Mouse (Mus musculus): Measurements from ENCODE around the gene Rcsd1. TPM values are rescaled to one million over a fixed set of nuclear protein-coding genes. Genes with fewer than 3 reads are reported as not detected.

Rcsd1 gene
- polyA plus RNA-seq, 1 experiment from 2014 or later: 14.2 TPM

DNA sequence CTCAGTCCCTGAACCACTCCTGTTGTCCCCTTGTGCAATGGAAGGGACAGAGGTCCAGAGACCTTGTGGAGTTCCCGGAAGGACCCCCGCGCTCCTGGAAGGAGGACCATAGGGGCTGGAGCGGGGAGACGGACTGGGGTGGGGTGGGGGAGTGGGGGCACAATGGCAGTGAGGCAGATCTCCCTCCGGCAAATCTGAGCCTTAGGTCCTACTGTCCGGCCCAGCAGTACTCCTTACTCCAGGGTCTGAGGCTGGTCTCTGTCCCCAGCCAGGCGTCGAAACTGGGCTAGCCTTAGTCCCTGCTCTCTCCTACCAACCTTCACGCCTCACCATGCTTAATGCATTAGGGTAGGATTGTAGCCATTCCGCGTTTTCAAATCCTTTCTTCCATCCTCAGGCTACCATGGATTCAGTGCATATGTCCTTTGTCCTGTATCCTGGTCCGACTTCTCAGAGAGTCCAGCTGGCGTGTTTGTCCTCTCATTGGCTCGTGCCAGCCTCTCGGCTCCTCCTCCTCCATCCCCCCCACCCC, 66.7 kb downstream of the Rcsd1 start:
- H3K9ac ChIP-seq (ENCODE audit: low read depth, low read length): peak overlapping the region; percentile 91
- no peaks in the 10 kb centered on the region for H3K4me1 ChIP-seq (replicated peaks; ENCODE audit: control insufficient read depth, insufficient read depth, low read length)
- H3K27ac ChIP-seq (ENCODE audit: low read depth, low read length): peak overlapping the region; percentile 95
- peak overlapping the region; percentile 76 for H3K4me2 ChIP-seq (replicated peaks; ENCODE audit: low read depth)
- H3K27me3 ChIP-seq (replicated peaks; ENCODE audit: control insufficient read depth, insufficient read depth, low read length): no peaks in the 10 kb centered on the region
- peak overlapping the region; percentile 74 for H3K4me3 ChIP-seq (ENCODE audit: low read depth, low read length)
- H3K9me3 ChIP-seq (ENCODE audit: control insufficient read depth): no peaks in the 10 kb centered on the region
- H3K36me3 ChIP-seq (ENCODE audit: control insufficient read depth, insufficient read depth): no peaks in the 10 kb centered on the region
- no peak for TF ChIP-seq CTCF (IDR thresholded peaks at IDR 0.05; ENCODE audit: low read depth)
- peak; percentile 44 for ATAC-seq
- WGBS: 0% methylated on average over 16 of the region's 16 CpGs

DNA sequence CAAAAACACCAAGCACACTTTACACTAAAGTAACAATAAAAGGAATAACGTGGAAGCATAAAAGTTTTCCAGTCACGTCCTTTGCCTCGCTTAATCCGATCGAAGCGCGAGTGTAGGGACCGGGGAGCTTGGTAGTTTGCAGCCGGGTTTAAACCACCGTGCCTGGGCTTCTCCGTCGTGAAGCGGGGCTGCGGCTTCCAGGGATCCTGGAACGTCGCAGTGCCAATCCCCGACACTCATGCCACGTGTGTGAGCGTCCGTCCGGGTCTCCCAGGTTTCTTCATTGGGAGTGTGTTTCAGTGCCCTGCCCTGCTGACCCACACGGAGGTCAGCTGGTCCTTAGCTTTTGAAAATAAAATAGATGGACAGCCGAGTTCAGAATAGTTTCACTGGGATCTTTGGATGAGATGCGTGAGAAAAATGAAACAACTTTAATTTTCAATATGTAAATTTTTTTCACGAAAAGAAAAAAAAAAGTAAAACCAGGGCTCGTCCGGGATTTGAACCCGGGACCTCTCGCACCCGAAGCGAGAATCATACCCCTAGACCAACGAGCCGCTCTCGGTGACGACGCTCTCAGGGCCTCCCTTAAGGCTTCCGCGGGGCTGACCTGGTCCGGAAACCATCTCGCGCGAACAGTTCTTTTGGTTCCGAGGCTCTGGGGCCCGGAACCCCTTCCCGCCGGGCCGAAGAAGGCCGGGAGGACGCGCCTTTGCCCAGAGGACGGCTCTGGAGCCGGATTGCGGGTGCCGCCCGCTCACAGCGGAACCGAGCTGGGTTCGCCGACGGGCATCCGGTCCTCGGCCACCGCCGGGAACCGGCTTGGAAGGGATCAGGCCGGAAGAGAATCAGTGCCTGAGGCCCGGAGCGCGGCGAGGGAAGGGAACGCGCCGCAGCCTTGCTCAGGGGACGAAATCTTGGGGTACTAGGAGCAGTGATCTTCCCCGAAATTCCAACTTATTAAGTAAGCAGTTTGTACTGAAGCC, 67.5 kb downstream of the Rcsd1 start:
- Histone ChIP-seq H3K27me3 (replicated peaks; ENCODE audit: control insufficient read depth, insufficient read depth, low read length) (no peaks in the 10 kb centered on the region), H3K4me3 (ENCODE audit: low read depth, low read length) (peak overlapping the region; percentile 74), H3K4me1 (replicated peaks; ENCODE audit: control insufficient read depth, insufficient read depth, low read length) (no peaks in the 10 kb centered on the region), H3K9me3 (ENCODE audit: control insufficient read depth) (no peaks in the 10 kb centered on the region), H3K9ac (ENCODE audit: low read depth, low read length) (peak overlapping the region; percentile 91), H3K4me2 (replicated peaks; ENCODE audit: low read depth) (peak overlapping the region; percentile 76), H3K36me3 (ENCODE audit: control insufficient read depth, insufficient read depth) (no peaks in the 10 kb centered on the region), H3K27ac (ENCODE audit: low read depth, low read length) (peak overlapping the region; percentile 95)
- under 1% methylated on average over 75 of the region's 75 CpGs for WGBS
- peak; percentile 90 for ATAC-seq
- TF ChIP-seq CTCF (IDR thresholded peaks at IDR 0.05; ENCODE audit: low read depth): no peak

DNA sequence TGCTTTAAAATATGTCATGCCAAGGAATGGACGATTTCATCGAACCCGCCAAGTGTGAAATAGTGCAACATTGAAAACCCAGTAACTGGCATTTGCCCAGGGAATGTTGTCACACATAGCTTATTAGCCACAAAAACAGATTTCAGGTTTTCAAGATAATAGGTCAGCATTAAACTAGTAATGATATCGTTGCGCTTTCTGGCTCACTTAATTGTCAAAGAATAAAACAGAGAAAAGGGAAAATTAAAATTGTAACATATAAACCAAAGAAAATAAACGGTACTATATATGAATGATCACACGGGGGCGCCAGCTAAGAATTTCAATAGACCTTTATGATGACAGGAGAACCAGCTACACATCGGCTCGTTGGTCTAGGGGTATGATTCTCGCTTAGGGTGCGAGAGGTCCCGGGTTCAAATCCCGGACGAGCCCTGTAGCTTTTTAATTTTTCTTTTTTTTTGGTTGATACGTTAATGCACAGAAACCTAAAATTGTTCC, 68.2 kb downstream of the Rcsd1 start:
- Histone ChIP-seq H3K9me3 (ENCODE audit: control insufficient read depth) (no peaks in the 10 kb centered on the region), H3K9ac (ENCODE audit: low read depth, low read length) (peak overlapping the region; percentile 91), H3K4me2 (replicated peaks; ENCODE audit: low read depth) (peak overlapping the region; percentile 76), H3K4me1 (replicated peaks; ENCODE audit: control insufficient read depth, insufficient read depth, low read length) (no peaks in the 10 kb centered on the region; the same call in 1 of the 2 replicates), H3K36me3 (ENCODE audit: control insufficient read depth, insufficient read depth) (no peaks in the 10 kb centered on the region), H3K27ac (ENCODE audit: low read depth, low read length) (peak overlapping the region; percentile 95), H3K27me3 (replicated peaks; ENCODE audit: control insufficient read depth, insufficient read depth, low read length) (no peaks in the 10 kb centered on the region), H3K4me3 (ENCODE audit: low read depth, low read length) (peak overlapping the region; percentile 74)
- peak; percentile 73 for ATAC-seq
- TF ChIP-seq CTCF (IDR thresholded peaks at IDR 0.05; ENCODE audit: low read depth): peak; percentile 80
- 5% methylated on average over 16 of the region's 16 CpGs for whole genome bisulfite sequencing

DNA sequence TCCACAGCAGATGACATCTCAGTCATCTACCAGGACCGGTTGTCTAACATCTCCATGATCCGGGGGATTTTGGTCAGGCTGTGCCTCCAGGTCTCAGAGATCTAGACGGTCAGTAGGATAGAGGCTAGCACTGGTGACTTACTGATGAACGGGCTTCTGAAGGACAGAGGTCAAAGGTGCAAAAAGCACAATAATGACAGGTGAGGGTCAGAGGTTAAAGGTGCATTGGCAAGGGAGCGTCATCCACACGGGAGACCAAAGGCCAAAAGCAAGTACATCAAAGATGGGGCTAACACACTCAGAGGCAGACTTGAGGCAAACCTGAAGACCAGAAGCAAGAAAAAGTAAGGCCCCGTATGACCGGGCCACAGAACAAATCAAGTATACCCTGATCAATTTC, 73.3 kb downstream of the Rcsd1 start:
- ATAC-seq: no peak
- no peak overlapping the region for H3K27ac ChIP-seq (ENCODE audit: low read depth, low read length)
- H3K4me3 ChIP-seq (ENCODE audit: low read depth, low read length): no peak overlapping the region

DNA sequence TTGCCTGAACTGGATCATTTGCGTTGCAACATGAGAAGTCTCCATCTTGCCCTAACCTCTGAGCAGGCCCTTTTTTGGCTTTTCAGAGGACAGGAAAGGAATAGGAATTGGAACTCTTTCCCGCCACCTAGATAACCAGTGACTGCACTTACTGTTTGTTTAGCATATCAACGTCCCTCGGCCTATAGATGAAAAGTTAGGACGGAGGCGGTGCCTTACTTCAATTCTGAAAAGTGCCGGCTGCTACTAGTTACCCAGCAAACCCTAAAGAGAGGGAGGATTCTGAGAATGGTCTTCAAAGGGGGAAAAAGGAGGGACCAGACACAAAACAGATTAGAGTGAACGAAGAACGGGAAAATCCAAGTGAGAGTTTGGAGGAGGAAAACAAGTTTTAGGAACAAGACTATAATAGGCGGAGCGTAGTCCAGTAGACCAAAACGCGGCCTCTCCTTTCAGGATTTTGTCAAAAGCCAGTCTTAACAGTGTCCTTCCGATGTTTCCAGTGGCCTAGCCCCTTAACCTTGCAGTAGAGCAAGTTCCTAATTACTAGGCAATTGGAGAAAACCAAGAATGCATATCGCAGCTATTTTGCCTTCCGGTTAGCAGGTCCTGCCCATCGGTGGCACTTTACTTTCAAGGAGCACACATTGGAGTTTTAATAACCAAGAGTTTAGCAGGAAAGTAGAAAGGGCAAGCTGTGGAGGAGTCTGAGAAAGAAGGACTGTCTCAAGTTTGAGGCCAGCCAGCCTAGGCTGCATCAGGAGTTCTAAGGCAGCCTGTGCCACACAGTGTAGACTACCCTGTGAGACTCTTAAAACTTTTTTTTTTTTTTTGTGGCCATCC, 74.3 kb downstream of the Rcsd1 start:
- Histone ChIP-seq H3K27ac (ENCODE audit: low read depth, low read length) (peak overlapping the region; percentile 36; the same call in 1 of the 2 replicates), H3K4me3 (ENCODE audit: low read depth, low read length) (peak overlapping the region; percentile 88), H3K4me2 (replicated peaks; ENCODE audit: low read depth) (peak overlapping the region; percentile 88), H3K27me3 (replicated peaks; ENCODE audit: control insufficient read depth, insufficient read depth, low read length) (no peaks in the 10 kb centered on the region), H3K9ac (ENCODE audit: low read depth, low read length) (peak overlapping the region; percentile 53), H3K36me3 (ENCODE audit: control insufficient read depth, insufficient read depth) (no peaks in the 10 kb centered on the region), H3K4me1 (replicated peaks; ENCODE audit: control insufficient read depth, insufficient read depth, low read length) (peaks cover 4% of the 10 kb centered on the region), H3K9me3 (ENCODE audit: control insufficient read depth) (no peaks in the 10 kb centered on the region)
- TF ChIP-seq CTCF (IDR thresholded peaks at IDR 0.05; ENCODE audit: low read depth): no peak
- no peak for ATAC-seq
- 27% methylated on average over 17 of the region's 17 CpGs for WGBS

More for the DNA sequence above, 73.3 kb downstream of the Rcsd1 start:
- H3K36me3 ChIP-seq (ENCODE audit: control insufficient read depth, insufficient read depth): no peaks in the 10 kb centered on the region
- H3K4me1 ChIP-seq (replicated peaks; ENCODE audit: control insufficient read depth, insufficient read depth, low read length): peaks cover 4% of the 10 kb centered on the region
- H3K9me3 ChIP-seq (ENCODE audit: control insufficient read depth): no peaks in the 10 kb centered on the region
- H3K27me3 ChIP-seq (replicated peaks; ENCODE audit: control insufficient read depth, insufficient read depth, low read length): no peaks in the 10 kb centered on the region
- no peak for TF ChIP-seq CTCF (IDR thresholded peaks at IDR 0.05; ENCODE audit: low read depth)
- WGBS: 76% methylated on average over 8 of the region's 8 CpGs
- H3K9ac ChIP-seq (ENCODE audit: low read depth, low read length): no peak overlapping the region
- H3K4me2 ChIP-seq (replicated peaks; ENCODE audit: low read depth): no peak overlapping the region

Data from intestine, postnatal 0 days (tissue).